Mouse (Mus musculus) neural tube, embryonic 15.5 days (tissue): ENCODE results near the gene Susd2. TPM values are rescaled to one million over a fixed set of nuclear protein-coding genes. Genes with fewer than 3 reads are reported as not detected.

Source experiments
- ATAC-seq: fragments of 200-750 bp; cut with Nextera tagmentation; 2 replicates; pipeline ENCODE4 v1.8.0; 2017; ENCODE audit warnings: mild to moderate bottlenecking, moderate TSS enrichment, moderate library complexity; ENCODE audit not compliant: low FRiP score
- H3K27ac ChIP-seq: fragments of 300-500 bp; sonication (generic); replicated peaks from 2 replicates; pipeline ENCODE4 v1.5.1; 2015; ENCODE audit warnings: mild to moderate bottlenecking, inconsistent platforms
- H3K27me3 ChIP-seq: fragments of 300-500 bp; sonication (generic); replicated peaks from 2 replicates; pipeline ENCODE4 v1.6.1; 2015; ENCODE audit warnings: inconsistent platforms
- H3K36me3 ChIP-seq: fragments of 300-500 bp; sonication (generic); 2 replicates; pipeline ENCODE4 v1.6.1; 2015; ENCODE audit warnings: inconsistent platforms
- H3K4me1 ChIP-seq: fragments of 300-500 bp; sonication (generic); 2 replicates; pipeline ENCODE4 v1.6.1; 2015; ENCODE audit warnings: inconsistent platforms
- H3K4me2 ChIP-seq: fragments of 300-500 bp; sonication (generic); 2 replicates; pipeline ENCODE4 v1.6.1; 2015; ENCODE audit warnings: inconsistent platforms, mild to moderate bottlenecking, moderate library complexity
- H3K4me3 ChIP-seq: fragments of 300-500 bp; sonication (generic); replicated peaks from 2 replicates; pipeline ENCODE4 v1.5.1; 2015; ENCODE audit warnings: mild to moderate bottlenecking, inconsistent platforms
- H3K9ac ChIP-seq: fragments of 300-500 bp; sonication (generic); replicated peaks from 2 replicates; pipeline ENCODE4 v1.6.1; 2015; ENCODE audit warnings: mild to moderate bottlenecking, inconsistent platforms
- H3K9me3 ChIP-seq: fragments of 300-500 bp; sonication (generic); replicated peaks from 2 replicates; pipeline ENCODE4 v1.6.1; 2016; ENCODE audit warnings: inconsistent platforms
- WGBS: fragments of 180-500 bp; shearing (Covaris S2); methylation state at CpG from one replicate; pipeline ENCODE4 v1.1.7; 2015; ENCODE audit warnings: mixed read lengths; 5-methylcytosine and 5-hydroxymethylcytosine counted together
- polyA plus RNA-seq: library from polyadenylated mRNA; unstranded; fragments of >200 nt; fragmentation: Nextera tagmentation; extraction: Ambion mirVana; gene quantifications from 2 replicates; pipeline ENCODE4 v1.2.1, GENCODE M21; 2015

Gene Susd2
- 16.0 and 16.9 TPM in 2 replicates for polyA plus RNA-seq

- ATAC-seq = peak; percentile 84
- 7% methylated on average over 11 of the region's 11 CpGs for WGBS
- no peaks in the 10 kb centered on the region for H3K9me3 ChIP-seq
- H3K9ac ChIP-seq = peak within 1 kb of the TSS; percentile 27; the same call in 1 of the 2 replicates
- H3K4me1 ChIP-seq = peaks cover 22% of the 10 kb centered on the region
- peaks cover 33% of the 10 kb centered on the region for H3K36me3 ChIP-seq
- peak within 1 kb of the TSS; percentile 45 for H3K4me2 ChIP-seq
- 0 out of 2 replicates have a peak within 1 kb of the TSS, but pooled peaks have one; percentile 5 for H3K4me3 ChIP-seq
- H3K27me3 ChIP-seq = no peaks in the 10 kb centered on the region
- H3K27ac ChIP-seq = peak within 1 kb of the TSS; percentile 60; the same call in 1 of the 2 replicates
These were observed at the start of gene Susd2 for GRCm38 (mm10) chr10:75643741-75644343. TSS of gene Susd2 (minus strand) at chr10:75644008.

GRCm38 (mm10) chr10:75688598-75688997 is 44.8 kb upstream of the Susd2 start:
- H3K4me2 ChIP-seq = no peak overlapping the region
- H3K27ac ChIP-seq = no peak overlapping the region
- WGBS = 97% methylated on average over 2 of the region's 2 CpGs
- no peaks in the 10 kb centered on the region for H3K9me3 ChIP-seq
- peaks cover 16% of the 10 kb centered on the region for H3K4me1 ChIP-seq
- no peak overlapping the region for H3K4me3 ChIP-seq
- H3K27me3 ChIP-seq = no peaks in the 10 kb centered on the region
- no peak for ATAC-seq
- peaks cover 34% of the 10 kb centered on the region for H3K36me3 ChIP-seq
- H3K9ac ChIP-seq = no peak overlapping the region

GRCm38 (mm10) chr10:75686724-75687123 is 42.9 kb upstream of the Susd2 start:
- Histone ChIP-seq H3K27me3 (no peaks in the 10 kb centered on the region), H3K27ac (no peak overlapping the region), H3K9ac (no peak overlapping the region), H3K4me2 (no peak overlapping the region), H3K4me1 (peaks cover 22% of the 10 kb centered on the region), H3K4me3 (no peak overlapping the region), H3K9me3 (no peaks in the 10 kb centered on the region), H3K36me3 (peaks cover 37% of the 10 kb centered on the region)
- ATAC-seq = no peak
- WGBS = 77% methylated on average over 4 of the region's 4 CpGs

GRCm38 (mm10) chr10:75684035-75685004 is 40.5 kb upstream of the Susd2 start:
- peak overlapping the region; percentile 23 for H3K4me2 ChIP-seq
- H3K27me3 ChIP-seq = no peaks in the 10 kb centered on the region
- peak; percentile 93 for ATAC-seq
- H3K36me3 ChIP-seq = peaks cover 26% of the 10 kb centered on the region
- H3K4me1 ChIP-seq = peaks cover 22% of the 10 kb centered on the region
- H3K9me3 ChIP-seq = no peaks in the 10 kb centered on the region
- 43% methylated on average over 12 of the region's 12 CpGs for WGBS
- H3K4me3 ChIP-seq = no peak overlapping the region
- H3K9ac ChIP-seq = no peak overlapping the region
- peak overlapping the region; percentile 77 for H3K27ac ChIP-seq

GRCm38 (mm10) chr10:75680574-75681001 is 36.8 kb upstream of the Susd2 start:
- no peak overlapping the region for H3K4me3 ChIP-seq
- ATAC-seq = no peak
- no peak overlapping the region for H3K4me2 ChIP-seq
- no peaks in the 10 kb centered on the region for H3K9me3 ChIP-seq
- no peaks in the 10 kb centered on the region for H3K27me3 ChIP-seq
- peaks cover 28% of the 10 kb centered on the region for H3K4me1 ChIP-seq
- 87% methylated on average over 10 of the region's 10 CpGs for WGBS
- peaks cover 30% of the 10 kb centered on the region; the same call in 1 of the 2 replicates for H3K36me3 ChIP-seq
- H3K9ac ChIP-seq = no peak overlapping the region
- no peak overlapping the region for H3K27ac ChIP-seq

GRCm38 (mm10) chr10:75679204-75679603 is 35.4 kb upstream of the Susd2 start:
- Histone ChIP-seq H3K4me2 (no peak overlapping the region), H3K27me3 (no peaks in the 10 kb centered on the region), H3K9ac (no peak overlapping the region), H3K36me3 (peaks cover 31% of the 10 kb centered on the region; the same call in 1 of the 2 replicates), H3K9me3 (no peaks in the 10 kb centered on the region), H3K27ac (no peak overlapping the region), H3K4me3 (no peak overlapping the region), H3K4me1 (peaks cover 18% of the 10 kb centered on the region)
- WGBS = 82% methylated on average over 6 of the region's 6 CpGs
- ATAC-seq = no peak

GRCm38 (mm10) chr10:75677989-75678388 is 34.2 kb upstream of the Susd2 start:
- H3K36me3 ChIP-seq = peaks cover 25% of the 10 kb centered on the region; the same call in 1 of the 2 replicates
- 79% methylated on average over 5 of the region's 5 CpGs for WGBS
- ATAC-seq = no peak

GRCm38 (mm10) chr10:75677571-75677970 is 33.8 kb upstream of the Susd2 start:
- no peak overlapping the region for H3K27ac ChIP-seq
- H3K9me3 ChIP-seq = no peaks in the 10 kb centered on the region
- WGBS = 91% methylated on average over 2 of the region's 2 CpGs
- no peak overlapping the region for H3K9ac ChIP-seq
- H3K4me2 ChIP-seq = no peak overlapping the region
- ATAC-seq = no peak
- peaks cover 23% of the 10 kb centered on the region for H3K36me3 ChIP-seq
- 0 out of 2 replicates have a peak, but pooled peaks cover 6% of the 10 kb centered on the region for H3K4me1 ChIP-seq
- H3K4me3 ChIP-seq = no peak overlapping the region
- H3K27me3 ChIP-seq = no peaks in the 10 kb centered on the region

More at GRCm38 (mm10) chr10:75677989-75678388, 34.2 kb upstream of the Susd2 start:
- Histone ChIP-seq H3K4me1 (0 out of 2 replicates have a peak, but pooled peaks cover 6% of the 10 kb centered on the region), H3K4me3 (no peak overlapping the region), H3K27ac (no peak overlapping the region), H3K27me3 (no peaks in the 10 kb centered on the region), H3K9me3 (no peaks in the 10 kb centered on the region), H3K4me2 (no peak overlapping the region), H3K9ac (no peak overlapping the region)

- WGBS = 79% methylated on average over 7 of the region's 7 CpGs
- Histone ChIP-seq H3K4me2 (no peak overlapping the region), H3K4me1 (0 out of 2 replicates have a peak, but pooled peaks cover 6% of the 10 kb centered on the region), H3K36me3 (peaks cover 24% of the 10 kb centered on the region), H3K4me3 (no peak overlapping the region), H3K9me3 (no peaks in the 10 kb centered on the region), H3K9ac (no peak overlapping the region), H3K27ac (no peak overlapping the region), H3K27me3 (no peaks in the 10 kb centered on the region)
- no peak for ATAC-seq
These were observed 33.2 kb upstream of the Susd2 start for GRCm38 (mm10) chr10:75676819-75677565.

GRCm38 (mm10) chr10:75676286-75676685 is 32.5 kb upstream of the Susd2 start:
- no peak for ATAC-seq
- Histone ChIP-seq H3K9ac (no peak overlapping the region), H3K9me3 (no peaks in the 10 kb centered on the region), H3K4me3 (no peak overlapping the region), H3K36me3 (peaks cover 23% of the 10 kb centered on the region), H3K4me2 (no peak overlapping the region), H3K27ac (no peak overlapping the region), H3K27me3 (no peaks in the 10 kb centered on the region), H3K4me1 (0 out of 2 replicates have a peak, but pooled peaks cover 6% of the 10 kb centered on the region)
- 93% methylated on average over 2 of the region's 2 CpGs for WGBS

GRCm38 (mm10) chr10:75675594-75675993 is 31.8 kb upstream of the Susd2 start:
- peaks cover 30% of the 10 kb centered on the region for H3K36me3 ChIP-seq
- no peak overlapping the region for H3K4me2 ChIP-seq
- 0 out of 2 replicates have a peak, but pooled peaks cover 6% of the 10 kb centered on the region for H3K4me1 ChIP-seq
- ATAC-seq = no peak
- no peaks in the 10 kb centered on the region for H3K9me3 ChIP-seq
- H3K27me3 ChIP-seq = 0 out of 2 replicates have a peak, but pooled peaks cover under 1% of the 10 kb centered on the region
- 88% methylated on average over 8 of the region's 8 CpGs for WGBS
- no peak overlapping the region for H3K4me3 ChIP-seq
- H3K9ac ChIP-seq = no peak overlapping the region
- H3K27ac ChIP-seq = no peak overlapping the region
